Mouse (Mus musculus) hindbrain, embryonic 16.5 days (tissue): ENCODE results near the gene Tfap2d. TPM values are rescaled to one million over a fixed set of nuclear protein-coding genes. Genes with fewer than 3 reads are reported as not detected.

Experiments used
- ATAC-seq: fragments of 200-750 bp; cut with Nextera tagmentation; 2 replicates; pipeline ENCODE4 v1.8.0; 2017; ENCODE audit warnings: moderate TSS enrichment, moderate library complexity
- H3K27ac ChIP-seq: fragments of 300-500 bp; sonication (generic); 2 replicates; pipeline ENCODE4 v1.5.1; 2014; ENCODE audit warnings: low read depth, mild to moderate bottlenecking, control low read depth, low read length, moderate library complexity
- H3K27me3 ChIP-seq: fragments of 300-500 bp; sonication (generic); replicated peaks from 2 replicates; pipeline ENCODE4 v1.6.1; 2014; ENCODE audit warnings: low read length; ENCODE audit not compliant: control insufficient read depth, insufficient read depth
- H3K36me3 ChIP-seq: fragments of 300-500 bp; sonication (generic); 2 replicates; pipeline ENCODE4 v1.6.1; 2014; ENCODE audit warnings: mild to moderate bottlenecking, low read length, moderate library complexity, mixed read lengths; ENCODE audit not compliant: control insufficient read depth, insufficient read depth
- H3K4me1 ChIP-seq: fragments of 300-500 bp; sonication (generic); 2 replicates; pipeline ENCODE4 v1.6.1; 2014; ENCODE audit warnings: low read depth, low read length; ENCODE audit not compliant: control insufficient read depth, insufficient read depth
- H3K4me2 ChIP-seq: fragments of 300-500 bp; sonication (generic); 2 replicates; pipeline ENCODE4 v1.6.1; 2014; ENCODE audit warnings: mild to moderate bottlenecking, low read length, control low read depth, moderate library complexity
- H3K4me3 ChIP-seq: fragments of 300-500 bp; sonication (generic); 2 replicates; pipeline ENCODE4 v1.5.1; 2014; ENCODE audit warnings: mild to moderate bottlenecking, low read length, control low read depth, moderate library complexity
- H3K9ac ChIP-seq: fragments of 300-500 bp; sonication (generic); 2 replicates; pipeline ENCODE4 v1.6.1; 2014; ENCODE audit warnings: low read depth, mild to moderate bottlenecking, control low read depth, low read length, moderate library complexity
- H3K9me3 ChIP-seq: fragments of 300-500 bp; sonication (generic); 2 replicates; pipeline ENCODE4 v1.6.1; 2014; ENCODE audit warnings: mild to moderate bottlenecking, low read length, moderate library complexity; ENCODE audit not compliant: control insufficient read depth
- WGBS: fragments of 180-500 bp; shearing (Covaris S2); extraction: QIAGEN DNeasy Blood & Tissue Kit; methylation state at CpG from one replicate; pipeline ENCODE4 v1.1.7; 2014; 5-methylcytosine and 5-hydroxymethylcytosine counted together
- polyA plus RNA-seq: library from polyadenylated mRNA; unstranded; fragments of >200 nt; fragmentation: Nextera tagmentation; extraction: Ambion mirVana; gene quantifications from 2 replicates; pipeline ENCODE4 v1.2.1, GENCODE M21; 2015

Tfap2d gene
- 1.1 and 4.7 TPM in 2 replicates for polyA plus RNA-seq

GRCm38 (mm10) chr1:19102631-19103030 lies at the start of gene Tfap2d:
Tfap2d (plus strand) TSS chr1:19103022.
- H3K4me1 ChIP-seq = no peaks in the 10 kb centered on the region
- no peak within 1 kb of the TSS for H3K27ac ChIP-seq
- 3% methylated on average over 6 of the region's 6 CpGs for WGBS
- H3K4me3 ChIP-seq = no peak within 1 kb of the TSS
- H3K36me3 ChIP-seq = no peaks in the 10 kb centered on the region
- no peak within 1 kb of the TSS for H3K4me2 ChIP-seq
- ATAC-seq = no peak
- H3K9ac ChIP-seq = no peak within 1 kb of the TSS
- no peaks in the 10 kb centered on the region for H3K9me3 ChIP-seq
- peaks cover 65% of the 10 kb centered on the region for H3K27me3 ChIP-seq

- 19% methylated on average over 3 of the region's 3 CpGs for whole genome bisulfite sequencing
- H3K9me3 ChIP-seq = no peaks in the 10 kb centered on the region
- no peak overlapping the region for H3K4me3 ChIP-seq
- no peak overlapping the region for H3K4me2 ChIP-seq
- H3K36me3 ChIP-seq = no peaks in the 10 kb centered on the region
- no peaks in the 10 kb centered on the region for H3K4me1 ChIP-seq
- no peak overlapping the region for H3K9ac ChIP-seq
- H3K27me3 ChIP-seq = no peaks in the 10 kb centered on the region
- H3K27ac ChIP-seq = no peak overlapping the region
- no peak for ATAC-seq
These were observed 46.5 kb upstream of the Tfap2d start for GRCm38 (mm10) chr1:19056300-19056699.

- Histone ChIP-seq H3K4me3 (no peak overlapping the region), H3K9ac (no peak overlapping the region), H3K4me2 (no peak overlapping the region), H3K27ac (no peak overlapping the region), H3K9me3 (no peaks in the 10 kb centered on the region), H3K27me3 (no peaks in the 10 kb centered on the region), H3K36me3 (no peaks in the 10 kb centered on the region), H3K4me1 (no peaks in the 10 kb centered on the region)
- WGBS = 77% methylated on average over 6 of the region's 6 CpGs
- no peak for ATAC-seq
These were observed 46.0 kb upstream of the Tfap2d start for GRCm38 (mm10) chr1:19056861-19057260.

- Histone ChIP-seq H3K9ac (no peak overlapping the region), H3K36me3 (no peaks in the 10 kb centered on the region), H3K27ac (no peak overlapping the region), H3K4me3 (no peak overlapping the region), H3K4me1 (no peaks in the 10 kb centered on the region), H3K9me3 (no peaks in the 10 kb centered on the region), H3K27me3 (no peaks in the 10 kb centered on the region; the same call in 1 of the 2 replicates), H3K4me2 (peak overlapping the region; percentile 31)
- ATAC-seq = peak; percentile 58
- 7% methylated on average over 8 of the region's 8 CpGs for WGBS
These were observed 14.7 kb upstream of the Tfap2d start for GRCm38 (mm10) chr1:19088078-19088477.

GRCm38 (mm10) chr1:19096921-19097320 lies 5.9 kb upstream of the Tfap2d start:
- no peak overlapping the region for H3K9ac ChIP-seq
- peak overlapping the region; percentile 41 for H3K4me2 ChIP-seq
- H3K36me3 ChIP-seq = no peaks in the 10 kb centered on the region
- ATAC-seq = no peak
- WGBS = 2% methylated on average over 18 of the region's 18 CpGs
- H3K27me3 ChIP-seq = peaks cover 53% of the 10 kb centered on the region
- no peaks in the 10 kb centered on the region for H3K9me3 ChIP-seq
- no peak overlapping the region for H3K27ac ChIP-seq
- peaks cover 5% of the 10 kb centered on the region for H3K4me1 ChIP-seq
- H3K4me3 ChIP-seq = peak overlapping the region; percentile 11; the same call in 1 of the 2 replicates

- H3K9me3 ChIP-seq = no peaks in the 10 kb centered on the region
- peaks cover 67% of the 10 kb centered on the region for H3K27me3 ChIP-seq
- H3K4me2 ChIP-seq = no peak overlapping the region
- no peaks in the 10 kb centered on the region for H3K4me1 ChIP-seq
- no peak for ATAC-seq
- no peak overlapping the region for H3K27ac ChIP-seq
- no peaks in the 10 kb centered on the region for H3K36me3 ChIP-seq
- under 1% methylated on average over 21 of the region's 21 CpGs for WGBS
- H3K4me3 ChIP-seq = no peak overlapping the region
- no peak overlapping the region for H3K9ac ChIP-seq
These were observed 494 bp downstream of the Tfap2d start for GRCm38 (mm10) chr1:19103316-19103715.

GRCm38 (mm10) chr1:19103776-19104142 lies 937 bp downstream of the Tfap2d start:
- Histone ChIP-seq H3K9me3 (no peaks in the 10 kb centered on the region), H3K9ac (no peak overlapping the region)
- ATAC-seq = no peak

GRCm38 (mm10) chr1:19104143-19104857 lies 1.5 kb downstream of the Tfap2d start:
- Histone ChIP-seq H3K4me1 (no peaks in the 10 kb centered on the region), H3K36me3 (no peaks in the 10 kb centered on the region), H3K4me2 (no peak overlapping the region), H3K4me3 (peak overlapping the region; percentile 3; the same call in 1 of the 2 replicates), H3K27me3 (peaks cover 70% of the 10 kb centered on the region), H3K9ac (no peak overlapping the region), H3K9me3 (no peaks in the 10 kb centered on the region), H3K27ac (no peak overlapping the region)
- WGBS = under 1% methylated on average over 39 of the region's 40 CpGs
- ATAC-seq = peak; percentile 37; the same call in 1 of the 2 replicates

More at GRCm38 (mm10) chr1:19103776-19104142, 937 bp downstream of the Tfap2d start:
- peaks cover 67% of the 10 kb centered on the region for H3K27me3 ChIP-seq
- under 1% methylated on average over 10 of the region's 10 CpGs for WGBS
- no peaks in the 10 kb centered on the region for H3K4me1 ChIP-seq
- no peak overlapping the region for H3K4me3 ChIP-seq
- no peaks in the 10 kb centered on the region for H3K36me3 ChIP-seq
- no peak overlapping the region for H3K4me2 ChIP-seq
- no peak overlapping the region for H3K27ac ChIP-seq

- Histone ChIP-seq H3K4me2 (no peak overlapping the region), H3K4me1 (no peaks in the 10 kb centered on the region), H3K9me3 (no peaks in the 10 kb centered on the region), H3K27ac (no peak overlapping the region), H3K36me3 (no peaks in the 10 kb centered on the region), H3K9ac (no peak overlapping the region), H3K4me3 (no peak overlapping the region), H3K27me3 (peaks cover 63% of the 10 kb centered on the region)
- 1% methylated on average over 4 of the region's 4 CpGs for WGBS
- ATAC-seq = no peak
These were observed 3.6 kb downstream of the Tfap2d start for GRCm38 (mm10) chr1:19106401-19106800.
